Mouse (Mus musculus) liver, embryonic 13.5 days (tissue): ENCODE results near the gene Kel. TPM values are rescaled to one million over a fixed set of nuclear protein-coding genes. Genes with fewer than 3 reads are reported as not detected.

Experiments
- ATAC-seq: fragments of 200-750 bp; cut with Nextera tagmentation; 2 replicates; pipeline ENCODE4 v1.8.0; 2017; ENCODE audit warnings: low read depth, mild to moderate bottlenecking, moderate number of reproducible peaks, moderate library complexity
- DNase-seq: peaks from one replicate; pipeline ENCODE4 v3.0.0; 2022
- H3K27ac ChIP-seq: fragments of 300-500 bp; sonication (generic); 2 replicates; pipeline ENCODE4 v1.5.1; 2015; ENCODE audit warnings: moderate library complexity, mild to moderate bottlenecking, inconsistent platforms
- H3K27me3 ChIP-seq: fragments of 300-500 bp; sonication (generic); 2 replicates; pipeline ENCODE4 v1.6.1; 2015; ENCODE audit warnings: mild to moderate bottlenecking, inconsistent platforms
- H3K36me3 ChIP-seq: fragments of 300-500 bp; sonication (generic); 2 replicates; pipeline ENCODE4 v1.6.1; 2015; ENCODE audit warnings: mild to moderate bottlenecking, inconsistent platforms
- H3K4me1 ChIP-seq: fragments of 300-500 bp; sonication (generic); replicated peaks from 2 replicates; pipeline ENCODE4 v1.6.1; 2015; ENCODE audit warnings: inconsistent platforms
- H3K4me2 ChIP-seq: fragments of 300-500 bp; sonication (generic); 2 replicates; pipeline ENCODE4 v1.6.1; 2015; ENCODE audit warnings: inconsistent platforms, mild to moderate bottlenecking, moderate library complexity
- H3K4me3 ChIP-seq: fragments of 300-500 bp; sonication (generic); replicated peaks from 2 replicates; pipeline ENCODE4 v1.5.1; 2015; ENCODE audit warnings: mild to moderate bottlenecking, inconsistent platforms
- H3K9ac ChIP-seq: fragments of 300-500 bp; sonication (generic); 2 replicates; pipeline ENCODE4 v1.6.1; 2015; ENCODE audit warnings: mild to moderate bottlenecking, inconsistent platforms
- H3K9me3 ChIP-seq: fragments of 300-500 bp; sonication (generic); replicated peaks from 2 replicates; pipeline ENCODE4 v1.6.1; 2016; ENCODE audit warnings: inconsistent platforms
- WGBS: fragments of 180-500 bp; shearing (Covaris S2); methylation state at CpG from one replicate; pipeline ENCODE4 v1.1.7; 2015; ENCODE audit not compliant: insufficient replicate concordance; 5-methylcytosine and 5-hydroxymethylcytosine counted together
- polyA plus RNA-seq: library from polyadenylated mRNA; unstranded; fragments of >200 nt; fragmentation: Nextera tagmentation; extraction: Ambion mirVana; gene quantifications from 2 replicates; pipeline ENCODE4 v1.2.1, GENCODE M21; 2015

Gene Kel
- polyA plus RNA-seq, 1 experiment from 2014 or later, result 237 TPM

- no peak for ATAC-seq
- 63% methylated on average over 3 of the region's 3 CpGs for WGBS
Measured at GRCm38 (mm10) chr6:41646220-41646619, 57.9 kb downstream of the Kel start.

GRCm38 (mm10) chr6:41643227-41643626 is 60.9 kb downstream of the Kel start:
- 74% methylated on average over 3 of the region's 3 CpGs for WGBS
- no peak overlapping the region for H3K27ac ChIP-seq
- no peaks in the 10 kb centered on the region for H3K27me3 ChIP-seq
- no peak overlapping the region for H3K4me2 ChIP-seq
- H3K9me3 ChIP-seq, result no peaks in the 10 kb centered on the region
- H3K4me1 ChIP-seq, result no peaks in the 10 kb centered on the region; the same call in 1 of the 2 replicates
- no peak overlapping the region for H3K4me3 ChIP-seq
- H3K9ac ChIP-seq, result no peak overlapping the region
- DNase-seq, result no peak
- H3K36me3 ChIP-seq, result no peaks in the 10 kb centered on the region
- ATAC-seq, result peak; percentile 51; the same call in 1 of the 2 replicates

More at GRCm38 (mm10) chr6:41646220-41646619, 57.9 kb downstream of the Kel start:
- H3K27me3 ChIP-seq, result no peaks in the 10 kb centered on the region
- H3K9me3 ChIP-seq, result no peaks in the 10 kb centered on the region
- H3K9ac ChIP-seq, result no peak overlapping the region
- H3K36me3 ChIP-seq, result no peaks in the 10 kb centered on the region
- H3K27ac ChIP-seq, result no peak overlapping the region
- no peaks in the 10 kb centered on the region; the same call in 1 of the 2 replicates for H3K4me1 ChIP-seq
- H3K4me2 ChIP-seq, result no peak overlapping the region
- H3K4me3 ChIP-seq, result no peak overlapping the region
- no peak for DNase-seq

GRCm38 (mm10) chr6:41642765-41643164 is 61.4 kb downstream of the Kel start:
- no peak overlapping the region for H3K4me2 ChIP-seq
- no peak for ATAC-seq
- no peaks in the 10 kb centered on the region for H3K36me3 ChIP-seq
- H3K4me3 ChIP-seq, result no peak overlapping the region
- H3K27ac ChIP-seq, result no peak overlapping the region
- no peaks in the 10 kb centered on the region for H3K9me3 ChIP-seq
- DNase-seq, result no peak
- no peaks in the 10 kb centered on the region for H3K27me3 ChIP-seq
- WGBS, result 68% methylated on average over 4 of the region's 4 CpGs
- no peak overlapping the region for H3K9ac ChIP-seq
- no peaks in the 10 kb centered on the region; the same call in 1 of the 2 replicates for H3K4me1 ChIP-seq

GRCm38 (mm10) chr6:41641173-41641866 is 62.8 kb downstream of the Kel start:
- DNase-seq (no peak), ATAC-seq (no peak)
- no peak overlapping the region for H3K27ac ChIP-seq
- H3K4me1 ChIP-seq, result no peaks in the 10 kb centered on the region; the same call in 1 of the 2 replicates
- H3K36me3 ChIP-seq, result no peaks in the 10 kb centered on the region
- H3K27me3 ChIP-seq, result no peaks in the 10 kb centered on the region
- H3K9me3 ChIP-seq, result no peaks in the 10 kb centered on the region
- H3K4me3 ChIP-seq, result no peak overlapping the region
- H3K9ac ChIP-seq, result no peak overlapping the region
- 49% methylated on average over 6 of the region's 6 CpGs for WGBS
- H3K4me2 ChIP-seq, result no peak overlapping the region

GRCm38 (mm10) chr6:41640449-41640848 is 63.7 kb downstream of the Kel start:
- DNase-seq (no peak), ATAC-seq (no peak)
- Histone ChIP-seq H3K27ac (no peak overlapping the region), H3K9me3 (no peaks in the 10 kb centered on the region), H3K27me3 (no peaks in the 10 kb centered on the region), H3K4me1 (no peaks in the 10 kb centered on the region; the same call in 1 of the 2 replicates), H3K4me2 (no peak overlapping the region), H3K36me3 (no peaks in the 10 kb centered on the region), H3K4me3 (no peak overlapping the region), H3K9ac (no peak overlapping the region)
- WGBS, result 70% methylated on average over 3 of the region's 3 CpGs

- Histone ChIP-seq H3K9me3 (no peaks in the 10 kb centered on the region), H3K4me1 (no peaks in the 10 kb centered on the region; the same call in 1 of the 2 replicates), H3K4me3 (no peak overlapping the region), H3K27ac (no peak overlapping the region), H3K36me3 (no peaks in the 10 kb centered on the region), H3K4me2 (no peak overlapping the region), H3K9ac (no peak overlapping the region), H3K27me3 (no peaks in the 10 kb centered on the region)
- WGBS, result 59% methylated on average over 6 of the region's 6 CpGs
- DNase-seq, result no peak
- ATAC-seq, result peak; percentile 51
Measured at GRCm38 (mm10) chr6:41637927-41638506, 66.1 kb downstream of the Kel start.

- Histone ChIP-seq H3K9ac (no peak overlapping the region), H3K4me3 (no peak overlapping the region), H3K9me3 (no peaks in the 10 kb centered on the region), H3K27me3 (no peaks in the 10 kb centered on the region), H3K4me1 (no peaks in the 10 kb centered on the region; the same call in 1 of the 2 replicates), H3K36me3 (no peaks in the 10 kb centered on the region), H3K4me2 (no peak overlapping the region), H3K27ac (no peak overlapping the region)
- 36% methylated on average over 1 of the region's 1 CpGs for WGBS
- ATAC-seq (no peak), DNase-seq (no peak)
Measured at GRCm38 (mm10) chr6:41637393-41637792, 66.7 kb downstream of the Kel start.

Other genes starting within 250 kb of the Kel start
- gene Prss1, start 245.4 kb downstream of the Kel start, polyA plus RNA-seq, result 0.29 TPM in 1 of 2 replicates, not detected in the other
- gene Prss2, start 182.6 kb downstream of the Kel start, polyA plus RNA-seq, result not detected in 2 replicates
- gene Ephb6, start 98.9 kb downstream of the Kel start, polyA plus RNA-seq, result 1.1 and 1.7 TPM in 2 replicates
- 0.08 and 0.10 TPM in 2 replicates for gene Trpv6, start 67.9 kb downstream of the Kel start, polyA plus RNA-seq
- 0.08 TPM in 1 of 2 replicates, not detected in the other for gene Trpv5, start 23.6 kb downstream of the Kel start, polyA plus RNA-seq
- gene Llcfc1, start 19.9 kb downstream of the Kel start, polyA plus RNA-seq, result not detected in 2 replicates
- not detected in 2 replicates for gene Olfr459, start 70.8 kb upstream of the Kel start, polyA plus RNA-seq
- not detected in 2 replicates for gene Pip, start 143.2 kb upstream of the Kel start, polyA plus RNA-seq
- gene Sval2, start 148.7 kb upstream of the Kel start, polyA plus RNA-seq, result not detected in 2 replicates
- gene Sval1, start 247.3 kb upstream of the Kel start, polyA plus RNA-seq, result not detected in 2 replicates